ENCODE assay signal across 13 mouse cellular contexts in the genomic region with DNA sequence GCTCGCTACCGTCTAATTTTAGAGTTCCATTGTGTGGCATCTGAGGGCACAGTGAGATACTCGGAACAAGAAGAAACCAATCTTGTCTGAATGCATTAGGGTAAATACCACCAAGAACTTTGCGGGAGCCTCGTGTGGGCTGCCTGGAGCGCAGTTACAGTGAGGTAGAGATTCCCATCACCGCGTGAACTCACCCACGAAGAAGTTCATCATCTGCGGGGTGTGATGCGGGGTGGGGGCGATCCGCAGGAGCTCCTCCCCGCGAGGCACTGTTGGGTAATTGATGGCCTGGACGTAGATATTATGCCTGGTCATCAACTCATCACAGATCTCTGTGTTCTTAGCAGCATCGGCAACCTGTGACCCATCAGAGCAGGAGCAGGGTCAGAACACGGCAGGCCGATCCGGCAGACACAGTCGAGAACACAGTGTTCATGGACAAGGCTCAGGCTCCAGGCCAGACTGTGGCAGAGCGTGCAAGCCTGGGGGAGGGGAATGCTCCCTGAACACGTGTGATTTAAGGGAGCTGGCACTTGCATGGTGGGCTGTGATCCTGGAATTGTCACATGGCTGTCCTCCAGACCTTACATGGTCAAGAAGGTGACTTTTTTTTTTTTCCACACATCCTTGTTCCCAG. TPM values are rescaled to one million over a fixed set of nuclear protein-coding genes. Genes with fewer than 3 reads are reported as not detected.
DNase-seq lines count a peak whose midpoint lies in the region; ATAC-seq and TF ChIP-seq lines count a peak whose summit lies in the region.
"Had no signal": no experiment of that assay in that cellular context is flagged by ENCODE, and none has a peak within 500 bp of the region (broad histone marks: within the 10 kb centered on the region; RNA-seq: fewer than 3 reads in every experiment).

No protein-coding gene starts in this region.

- WGBS in lung, adult 2 months: 80% methylated on average over 23 of the region's 23 CpGs
- 87% methylated on average over 23 of the region's 23 CpGs for WGBS in intestine, embryonic 15.5 days

- H3K27ac ChIP-seq in gastrocnemius, adult 2 months: 0 out of 2 replicates have a peak overlapping the region, but pooled peaks have one; percentile 1
- peak overlapping the region; percentile 44 for H3K27ac ChIP-seq in testis, adult 2 months (ENCODE audit: control insufficient read depth, insufficient read depth, low read depth, low read length)
- H3K27ac ChIP-seq in intestine, embryonic 15.5 days: no peak overlapping the region
- H3K27ac ChIP-seq: hindbrain, embryonic 13.5 days; kidney, postnatal 0 days; liver, embryonic 15.5 days had no signal

- no peak overlapping the region for H3K4me2 ChIP-seq in intestine, embryonic 15.5 days (replicated peaks)
- H3K4me2 ChIP-seq: hindbrain, embryonic 13.5 days; liver, embryonic 15.5 days had no signal

- ATAC-seq in intestine, embryonic 15.5 days: no peak

- H3K27me3 ChIP-seq in testis, adult 2 months (ENCODE audit: control insufficient read depth, insufficient read depth, low read length): no peaks in the 10 kb centered on the region
- H3K27me3 ChIP-seq in intestine, embryonic 15.5 days (replicated peaks): no peaks in the 10 kb centered on the region
- H3K27me3 ChIP-seq: hindbrain, embryonic 13.5 days; liver, embryonic 15.5 days had no signal

- DNase-seq in gastrocnemius, adult 2 months: peak; percentile 62
- no peak for DNase-seq in gastrocnemius, postnatal 4 days (ENCODE audit: low spot score in 2 of 2)
- no peak for DNase-seq in lung, adult 2 months
- DNase-seq in lung, postnatal 25 days (ENCODE audit: low spot score): no peak
- DNase-seq in heart, postnatal 10 days: peak; percentile 63 to 64
- DNase-seq in ovary, adult 18-20 months (ENCODE audit: low spot score): no peak
- DNase-seq: cerebellum, adult 9-10 months; thymus, postnatal 36 days had no signal

- TF ChIP-seq POLR2A in lung, adult 2 months (IDR thresholded peaks at IDR 0.05; ENCODE audit: borderline replicate concordance, extremely low read depth, low read depth, low read length): 0 out of 2 replicates have a peak, but pooled peaks have one; percentile 47
- TF ChIP-seq POLR2A in testis, adult 2 months (IDR thresholded peaks at IDR 0.05; ENCODE audit: control insufficient read depth, low read depth, low read length): peak; percentile 31; the same call in 1 of the 2 replicates

- peaks cover 25% of the 10 kb centered on the region for H3K4me1 ChIP-seq in lung, adult 2 months (ENCODE audit: control insufficient read depth, insufficient read depth, low read length)
- peaks cover 2% of the 10 kb centered on the region; the same call in 1 of the 2 replicates for H3K4me1 ChIP-seq in testis, adult 2 months (ENCODE audit: control insufficient read depth, insufficient read depth, low read length)
- H3K4me1 ChIP-seq in intestine, embryonic 15.5 days (replicated peaks): no peaks in the 10 kb centered on the region; the same call in 1 of the 2 replicates
- H3K4me1 ChIP-seq: hindbrain, embryonic 13.5 days had no signal

- H3K36me3 ChIP-seq in testis, adult 2 months (ENCODE audit: control insufficient read depth, insufficient read depth, low read length): no peaks in the 10 kb centered on the region; the same call in 1 of the 2 replicates
- peaks cover 52% of the 10 kb centered on the region for H3K36me3 ChIP-seq in intestine, embryonic 15.5 days

- TF ChIP-seq CTCF in gastrocnemius, adult 2 months (IDR thresholded peaks at IDR 0.05): no peak
- no peak for TF ChIP-seq CTCF in lung, adult 2 months (IDR thresholded peaks at IDR 0.05; ENCODE audit: insufficient read depth, low read length)
- no peak for TF ChIP-seq CTCF in testis, adult 2 months (IDR thresholded peaks at IDR 0.05; ENCODE audit: control insufficient read depth, insufficient read depth, insufficient replicate concordance, low read depth, low read length)

- intact Hi-C loops in gastrocnemius, adult 2 months (cut with DNase I): no loop called here
- intact Hi-C loops in heart, postnatal 10 days (cut with DNase I): no loop called here

- no peak overlapping the region for H3K4me3 ChIP-seq in gastrocnemius, adult 2 months
- H3K4me3 ChIP-seq in lung, adult 2 months (replicated peaks; ENCODE audit: extremely low read depth, low read depth, low read length): no peak overlapping the region
- H3K4me3 ChIP-seq in testis, adult 2 months (ENCODE audit: control insufficient read depth, low read depth, low read length): no peak overlapping the region
- H3K4me3 ChIP-seq in intestine, embryonic 15.5 days (replicated peaks): no peak overlapping the region
- H3K4me3 ChIP-seq: hindbrain, embryonic 13.5 days; liver, embryonic 15.5 days had no signal

- H3K9ac ChIP-seq in intestine, embryonic 15.5 days: no peak overlapping the region
- H3K9ac ChIP-seq: hindbrain, embryonic 13.5 days; liver, embryonic 15.5 days had no signal

- H3K9me3 ChIP-seq in intestine, embryonic 15.5 days: no peaks in the 10 kb centered on the region
- H3K9me3 ChIP-seq: hindbrain, embryonic 13.5 days; liver, embryonic 15.5 days had no signal

RNA-seq across cellular contexts. Expression of a gene that starts 12.9 kb away (rescaled TPM):
- total RNA-seq in gastrocnemius, adult 2 months (2021): under 1 TPM; 0.17 to 0.23 TPM
- total RNA-seq in gastrocnemius, postnatal 4 days (2021): 1 to 10 TPM in 1 of 2 experiments, under 1 TPM in 1; 0.88 to 1.1 TPM
- polyA plus RNA-seq in lung, adult 2 months (2012; rRNA removed): 6.0 and 6.4 TPM in 2 replicates
- under 1 TPM; 0.72 to 0.79 TPM for total RNA-seq in heart, postnatal 10 days (2021)
- polyA plus RNA-seq in testis, adult 2 months (2012; rRNA removed): 2.6 and 2.7 TPM in 2 replicates
- polyA plus RNA-seq in intestine, embryonic 15.5 days (2015; fragmentation: Nextera tagmentation; extraction: Ambion mirVana): 0.16 and 0.19 TPM in 2 replicates

RNA-seq across cellular contexts. Expression of a gene that starts 13.1 kb away (rescaled TPM):
- 100 to 1,000 TPM; 209 to 290 TPM for total RNA-seq in gastrocnemius, adult 2 months (2021)
- 100 to 1,000 TPM; 127 to 159 TPM for total RNA-seq in gastrocnemius, postnatal 4 days (2021)
- polyA plus RNA-seq in lung, adult 2 months (2012; rRNA removed): 443 and 458 TPM in 2 replicates
- 100 to 1,000 TPM; 492 to 534 TPM for total RNA-seq in heart, postnatal 10 days (2021)
- polyA plus RNA-seq in testis, adult 2 months (2012; rRNA removed): 123 and 139 TPM in 2 replicates
- 110 TPM in 2 replicates for polyA plus RNA-seq in intestine, embryonic 15.5 days (2015; fragmentation: Nextera tagmentation; extraction: Ambion mirVana)

RNA-seq across cellular contexts. Expression of a gene that starts 32.4 kb away (rescaled TPM):
- total RNA-seq in gastrocnemius, adult 2 months (2021): 100 to 1,000 TPM; 127 to 210 TPM
- total RNA-seq in gastrocnemius, postnatal 4 days (2021): 100 to 1,000 TPM in 1 of 2 experiments, 10 to 100 TPM in 1; 92.7 to 105 TPM
- polyA plus RNA-seq in lung, adult 2 months (2012; rRNA removed): 60.9 and 69.0 TPM in 2 replicates
- total RNA-seq in heart, postnatal 10 days (2021): 100 to 1,000 TPM; 112 to 132 TPM
- polyA plus RNA-seq in testis, adult 2 months (2012; rRNA removed): 12.1 and 13.5 TPM in 2 replicates
- polyA plus RNA-seq in intestine, embryonic 15.5 days (2015; fragmentation: Nextera tagmentation; extraction: Ambion mirVana): 51.5 and 52.5 TPM in 2 replicates

RNA-seq across cellular contexts. Expression of a gene that starts 35.8 kb away (rescaled TPM):
- 1 to 10 TPM; 2.1 to 5.2 TPM for total RNA-seq in gastrocnemius, adult 2 months (2021)
- 10 to 100 TPM; 16.7 to 20.8 TPM for total RNA-seq in gastrocnemius, postnatal 4 days (2021)
- 60.7 and 67.3 TPM in 2 replicates for polyA plus RNA-seq in lung, adult 2 months (2012; rRNA removed)
- total RNA-seq in heart, postnatal 10 days (2021): 10 to 100 TPM; 15.4 to 19.5 TPM
- 31.3 and 40.6 TPM in 2 replicates for polyA plus RNA-seq in testis, adult 2 months (2012; rRNA removed)
- 30.4 and 31.7 TPM in 2 replicates for polyA plus RNA-seq in intestine, embryonic 15.5 days (2015; fragmentation: Nextera tagmentation; extraction: Ambion mirVana)

RNA-seq across cellular contexts. Expression of a gene that starts 45.5 kb away (rescaled TPM):
- 1 to 10 TPM; 1.4 to 2.1 TPM for total RNA-seq in gastrocnemius, adult 2 months (2021)
- 1 to 10 TPM; 5.4 to 5.8 TPM for total RNA-seq in gastrocnemius, postnatal 4 days (2021)
- 5.7 and 7.9 TPM in 2 replicates for polyA plus RNA-seq in lung, adult 2 months (2012; rRNA removed)
- total RNA-seq in heart, postnatal 10 days (2021): 1 to 10 TPM; 6.4 to 7.2 TPM
- 72.2 and 74.2 TPM in 2 replicates for polyA plus RNA-seq in testis, adult 2 months (2012; rRNA removed)
- 25.9 and 28.2 TPM in 2 replicates for polyA plus RNA-seq in intestine, embryonic 15.5 days (2015; fragmentation: Nextera tagmentation; extraction: Ambion mirVana)

Comparison
In these comparisons a context has a peak if more than half of its experiments do, and no peak if none do; other contexts are left out.
1. DNase-seq: peak in gastrocnemius, adult 2 months (single experiment) and heart, postnatal 10 days (2 of 2); none in gastrocnemius, postnatal 4 days (0 of 2), lung, adult 2 months (single experiment), lung, postnatal 25 days (single experiment) and ovary, adult 18-20 months (single experiment).